Mouse (Mus musculus): ENCODE measurements around the gene Sucla2.
"Not testable (repeated sequence)": the region's sequence is repeated elsewhere in the genome, so short reads cannot be mapped to it uniquely, and the experiment has no call there.

DNA sequence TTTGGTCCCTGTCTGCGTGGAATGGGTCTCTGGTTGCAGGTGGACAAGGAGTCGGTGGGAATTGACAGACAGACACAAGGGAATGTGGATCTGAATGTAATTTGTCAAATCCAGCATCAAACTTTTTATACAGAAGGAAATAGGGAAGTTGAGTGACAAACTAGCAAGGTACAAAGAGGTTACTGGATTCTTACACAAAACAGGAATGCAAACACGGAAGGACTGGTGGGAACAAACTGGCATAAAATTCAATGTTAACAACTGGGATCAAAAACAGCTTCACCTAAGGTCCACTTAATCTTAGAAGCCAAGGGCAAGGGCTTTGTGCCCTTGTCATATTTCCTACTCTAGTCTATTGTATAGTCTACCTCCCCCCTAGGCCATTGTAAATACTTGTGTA is 3.5 kb downstream of the Sucla2 start:
- TF ChIP-seq POLR2A (IDR thresholded peaks at IDR 0.05; ENCODE audit: insufficient read depth, low read length); CTCF (IDR thresholded peaks at IDR 0.05; ENCODE audit: low read depth, low read length); EP300 (IDR thresholded peaks at IDR 0.05; ENCODE audit: insufficient read depth, low read depth, low read length): not testable (repeated sequence)
